Mouse (Mus musculus): ENCODE results near the gene Arsg. TPM values are rescaled to one million over a fixed set of nuclear protein-coding genes. Genes with fewer than 3 reads are reported as not detected.

Gene Arsg
- polyA plus RNA-seq, 1 experiment from 2014 or later = 6.5 TPM

DNA sequence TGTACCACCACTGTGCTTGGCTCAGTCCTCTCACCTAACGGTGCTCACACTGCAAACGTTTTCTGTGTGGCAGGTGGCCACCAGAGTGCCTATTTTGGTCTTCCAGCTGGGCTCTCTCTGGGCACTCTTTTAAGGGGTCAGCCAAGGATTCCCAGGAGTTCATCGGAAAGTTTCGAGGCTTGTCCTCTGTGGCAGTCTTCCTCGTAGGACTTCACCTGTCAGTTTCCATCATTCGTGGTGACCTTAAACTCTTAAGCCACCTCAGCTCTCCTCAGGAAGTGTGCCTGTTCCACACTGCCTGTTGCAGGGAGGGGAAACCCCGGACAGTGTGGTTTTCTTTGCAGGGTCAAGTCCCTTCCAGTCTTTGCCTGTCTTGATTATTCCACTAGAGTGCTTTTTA lies 96.6 kb downstream of the Arsg start:
- no peak for ATAC-seq (ENCODE audit: low FRiP score, low TSS enrichment)
- Histone ChIP-seq H3K36me3 (ENCODE audit: insufficient read depth, low read length) (no peaks in the 10 kb centered on the region), H3K9me3 (ENCODE audit: low read length) (no peaks in the 10 kb centered on the region), H3K27me3 (ENCODE audit: insufficient read depth, low read length) (no peaks in the 10 kb centered on the region), H3K4me2 (replicated peaks; ENCODE audit: low read depth, low read length) (no peak overlapping the region), H3K27ac (ENCODE audit: low read length) (no peak overlapping the region), H3K4me1 (ENCODE audit: insufficient read depth, low read length) (no peaks in the 10 kb centered on the region), H3K4me3 (ENCODE audit: low read length) (no peak overlapping the region), H3K9ac (replicated peaks; ENCODE audit: low read length) (no peak overlapping the region)
- WGBS = 65% methylated on average over 7 of the region's 7 CpGs

- 81% methylated on average over 11 of the region's 11 CpGs for WGBS
- Histone ChIP-seq H3K4me2 (replicated peaks; ENCODE audit: low read depth, low read length) (no peak overlapping the region), H3K9ac (replicated peaks; ENCODE audit: low read length) (no peak overlapping the region), H3K9me3 (ENCODE audit: low read length) (no peaks in the 10 kb centered on the region), H3K36me3 (ENCODE audit: insufficient read depth, low read length) (no peaks in the 10 kb centered on the region), H3K4me1 (ENCODE audit: insufficient read depth, low read length) (no peaks in the 10 kb centered on the region), H3K27ac (ENCODE audit: low read length) (no peak overlapping the region), H3K27me3 (ENCODE audit: insufficient read depth, low read length) (no peaks in the 10 kb centered on the region), H3K4me3 (ENCODE audit: low read length) (no peak overlapping the region)
- no peak for ATAC-seq (ENCODE audit: low FRiP score, low TSS enrichment)
Observed at GRCm38 (mm10) chr11:109572051-109572450, 98.9 kb downstream of the Arsg start.

- WGBS = 98% methylated on average over 2 of the region's 2 CpGs
- Histone ChIP-seq H3K9me3 (ENCODE audit: low read length) (no peaks in the 10 kb centered on the region), H3K27me3 (ENCODE audit: insufficient read depth, low read length) (no peaks in the 10 kb centered on the region), H3K4me2 (replicated peaks; ENCODE audit: low read depth, low read length) (no peak overlapping the region), H3K36me3 (ENCODE audit: insufficient read depth, low read length) (peaks cover 7% of the 10 kb centered on the region), H3K4me1 (ENCODE audit: insufficient read depth, low read length) (no peaks in the 10 kb centered on the region), H3K27ac (ENCODE audit: low read length) (no peak overlapping the region), H3K9ac (replicated peaks; ENCODE audit: low read length) (no peak overlapping the region), H3K4me3 (ENCODE audit: low read length) (no peak overlapping the region)
- no peak for ATAC-seq (ENCODE audit: low FRiP score, low TSS enrichment)
Observed at GRCm38 (mm10) chr11:109574604-109575003, 101.4 kb downstream of the Arsg start.

- Histone ChIP-seq H3K4me1 (ENCODE audit: insufficient read depth, low read length) (no peaks in the 10 kb centered on the region), H3K9ac (replicated peaks; ENCODE audit: low read length) (no peak overlapping the region), H3K4me2 (replicated peaks; ENCODE audit: low read depth, low read length) (no peak overlapping the region), H3K36me3 (ENCODE audit: insufficient read depth, low read length) (peaks cover 13% of the 10 kb centered on the region), H3K9me3 (ENCODE audit: low read length) (no peaks in the 10 kb centered on the region), H3K27ac (ENCODE audit: low read length) (no peak overlapping the region), H3K27me3 (ENCODE audit: insufficient read depth, low read length) (no peaks in the 10 kb centered on the region), H3K4me3 (ENCODE audit: low read length) (no peak overlapping the region)
- ATAC-seq (ENCODE audit: low FRiP score, low TSS enrichment) = no peak
- 59% methylated on average over 6 of the region's 6 CpGs for WGBS
Observed at GRCm38 (mm10) chr11:109575832-109576231, 102.7 kb downstream of the Arsg start.

GRCm38 (mm10) chr11:109578536-109578935 lies 105.4 kb downstream of the Arsg start:
- ATAC-seq (ENCODE audit: low FRiP score, low TSS enrichment) = no peak

DNA sequence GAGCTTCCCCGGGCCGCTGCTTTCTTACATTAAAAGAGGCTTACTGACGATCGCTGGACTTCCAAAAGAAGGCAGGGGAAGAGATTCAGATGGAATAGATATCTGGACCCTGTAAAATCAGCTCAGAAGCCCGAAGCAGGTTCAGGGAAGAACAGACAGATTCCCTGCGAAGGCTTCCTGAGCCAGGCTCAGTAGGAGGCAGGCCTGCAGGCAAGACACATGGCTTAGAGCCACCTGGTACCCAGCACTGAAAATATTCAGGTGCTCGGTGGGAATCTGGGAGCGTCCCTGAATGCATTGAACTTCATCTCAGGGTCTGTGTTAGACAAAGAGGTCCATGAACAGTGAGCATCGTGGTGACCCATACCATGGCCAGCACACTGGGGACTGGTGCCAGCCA lies 106.8 kb downstream of the Arsg start:
- H3K4me3 ChIP-seq (ENCODE audit: low read length) = no peak overlapping the region
- 92% methylated on average over 9 of the region's 9 CpGs for WGBS
- H3K27me3 ChIP-seq (ENCODE audit: insufficient read depth, low read length) = no peaks in the 10 kb centered on the region
- no peaks in the 10 kb centered on the region for H3K4me1 ChIP-seq (ENCODE audit: insufficient read depth, low read length)
- no peak overlapping the region for H3K9ac ChIP-seq (replicated peaks; ENCODE audit: low read length)
- peaks cover 18% of the 10 kb centered on the region for H3K36me3 ChIP-seq (ENCODE audit: insufficient read depth, low read length)
- H3K27ac ChIP-seq (ENCODE audit: low read length) = no peak overlapping the region
- no peak overlapping the region for H3K4me2 ChIP-seq (replicated peaks; ENCODE audit: low read depth, low read length)
- no peak for ATAC-seq (ENCODE audit: low FRiP score, low TSS enrichment)
- H3K9me3 ChIP-seq (ENCODE audit: low read length) = no peaks in the 10 kb centered on the region

More at GRCm38 (mm10) chr11:109578536-109578935, 105.4 kb downstream of the Arsg start:
- no peaks in the 10 kb centered on the region for H3K27me3 ChIP-seq (ENCODE audit: insufficient read depth, low read length)
- H3K9ac ChIP-seq (replicated peaks; ENCODE audit: low read length) = no peak overlapping the region
- H3K9me3 ChIP-seq (ENCODE audit: low read length) = no peaks in the 10 kb centered on the region
- no peak overlapping the region for H3K4me3 ChIP-seq (ENCODE audit: low read length)
- peaks cover 13% of the 10 kb centered on the region for H3K36me3 ChIP-seq (ENCODE audit: insufficient read depth, low read length)
- no peaks in the 10 kb centered on the region for H3K4me1 ChIP-seq (ENCODE audit: insufficient read depth, low read length)
- 75% methylated on average over 3 of the region's 3 CpGs for WGBS
- no peak overlapping the region for H3K27ac ChIP-seq (ENCODE audit: low read length)
- no peak overlapping the region for H3K4me2 ChIP-seq (replicated peaks; ENCODE audit: low read depth, low read length)

DNA sequence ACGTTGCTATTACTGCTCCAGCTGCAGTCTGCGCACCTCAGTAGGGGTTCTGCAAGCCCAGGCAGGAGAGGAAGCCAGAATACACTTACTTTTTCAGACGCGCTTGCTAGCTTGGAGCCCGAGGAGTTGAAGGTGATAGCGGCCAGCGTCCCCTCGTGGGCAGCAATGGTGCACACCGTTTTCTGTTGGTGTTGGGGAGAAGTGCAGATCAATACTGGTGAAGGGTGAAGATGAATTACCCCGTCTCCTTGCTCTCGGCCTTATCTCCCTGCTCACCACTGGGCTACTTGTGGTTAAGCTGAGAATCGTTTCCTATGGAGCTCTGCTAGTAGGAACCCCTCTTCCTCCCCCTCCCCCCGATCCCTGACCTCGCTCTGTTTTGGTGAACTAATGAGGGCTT lies 110.8 kb downstream of the Arsg start:
- no peak overlapping the region for H3K9ac ChIP-seq (replicated peaks; ENCODE audit: low read length)
- H3K9me3 ChIP-seq (ENCODE audit: low read length) = no peaks in the 10 kb centered on the region
- H3K27ac ChIP-seq (ENCODE audit: low read length) = no peak overlapping the region
- H3K36me3 ChIP-seq (ENCODE audit: insufficient read depth, low read length) = peaks cover 17% of the 10 kb centered on the region
- H3K27me3 ChIP-seq (ENCODE audit: insufficient read depth, low read length) = no peaks in the 10 kb centered on the region
- 86% methylated on average over 14 of the region's 14 CpGs for WGBS
- H3K4me2 ChIP-seq (replicated peaks; ENCODE audit: low read depth, low read length) = no peak overlapping the region
- H3K4me3 ChIP-seq (ENCODE audit: low read length) = no peak overlapping the region
- 0 out of 2 replicates have a peak, but pooled peaks cover 6% of the 10 kb centered on the region for H3K4me1 ChIP-seq (ENCODE audit: insufficient read depth, low read length)
- ATAC-seq (ENCODE audit: low FRiP score, low TSS enrichment) = no peak

DNA sequence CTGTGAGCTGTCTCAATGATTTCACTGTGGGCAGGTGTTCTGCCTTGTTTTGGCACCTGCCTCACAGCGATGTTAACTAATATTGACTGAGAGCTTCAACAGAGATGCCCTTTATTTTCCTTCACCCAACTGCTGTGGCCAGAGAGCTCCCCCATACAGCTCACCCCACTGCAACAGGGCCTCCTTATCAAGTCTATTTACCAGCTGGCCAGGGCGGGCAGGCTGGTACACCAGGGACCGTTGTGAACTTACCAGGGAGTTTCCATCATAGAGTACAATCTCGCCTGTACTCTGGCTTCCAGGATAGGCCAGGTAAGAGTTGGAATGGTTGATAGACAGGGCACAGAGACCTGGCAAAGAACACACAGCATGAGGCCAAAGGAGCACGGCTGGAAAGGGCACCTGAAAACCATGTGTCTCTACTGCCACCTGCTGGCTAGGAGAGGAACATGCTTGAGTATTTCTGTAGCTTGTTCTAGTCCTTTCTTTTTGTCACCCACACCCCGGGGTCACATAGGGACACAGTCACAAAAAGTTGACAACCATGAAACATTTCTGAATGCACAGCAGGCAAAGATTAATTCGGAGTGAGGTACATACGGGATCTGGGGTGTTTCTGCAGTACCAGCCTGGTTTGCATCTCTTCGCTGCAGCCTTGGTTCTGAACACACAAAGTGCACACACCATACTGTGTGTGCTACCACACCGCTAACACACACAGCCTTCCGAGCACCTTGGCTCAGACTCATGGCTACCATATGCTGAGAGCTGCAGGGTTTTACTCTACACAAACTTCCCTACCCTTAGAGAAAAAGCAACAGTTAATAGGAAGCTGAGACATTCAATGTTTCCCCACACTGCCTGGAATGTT lies 111.9 kb downstream of the Arsg start:
- H3K27me3 ChIP-seq (ENCODE audit: insufficient read depth, low read length) = no peaks in the 10 kb centered on the region
- H3K27ac ChIP-seq (ENCODE audit: low read length) = no peak overlapping the region
- no peak overlapping the region for H3K9ac ChIP-seq (replicated peaks; ENCODE audit: low read length)
- 48% methylated on average over 11 of the region's 11 CpGs for WGBS
- peaks cover 6% of the 10 kb centered on the region for H3K36me3 ChIP-seq (ENCODE audit: insufficient read depth, low read length)
- H3K4me2 ChIP-seq (replicated peaks; ENCODE audit: low read depth, low read length) = no peak overlapping the region
- 0 out of 2 replicates have a peak, but pooled peaks cover 6% of the 10 kb centered on the region for H3K4me1 ChIP-seq (ENCODE audit: insufficient read depth, low read length)
- no peak for ATAC-seq (ENCODE audit: low FRiP score, low TSS enrichment)
- H3K9me3 ChIP-seq (ENCODE audit: low read length) = no peaks in the 10 kb centered on the region
- no peak overlapping the region for H3K4me3 ChIP-seq (ENCODE audit: low read length)

DNA sequence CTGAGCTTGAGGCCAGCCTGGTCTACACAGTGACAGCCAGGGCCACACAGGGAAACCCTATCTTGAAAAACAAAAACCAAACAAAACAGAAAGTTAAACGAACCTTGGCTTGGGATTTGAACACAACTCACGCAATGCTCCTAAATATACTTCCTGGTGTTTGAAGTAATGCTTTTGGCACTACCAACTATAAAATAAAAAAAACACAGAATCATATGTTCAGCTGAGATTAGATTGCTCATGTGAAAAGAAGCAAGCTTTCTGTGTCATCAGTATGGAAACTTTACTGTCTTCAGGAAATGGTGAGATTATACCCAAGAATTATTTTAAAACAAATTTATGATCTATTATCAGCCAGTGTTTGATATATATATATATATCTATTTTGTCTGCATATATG lies 113.2 kb downstream of the Arsg start:
- no peak overlapping the region for H3K4me3 ChIP-seq (ENCODE audit: low read length)
- no peaks in the 10 kb centered on the region for H3K9me3 ChIP-seq (ENCODE audit: low read length)
- WGBS = 60% methylated on average over 2 of the region's 2 CpGs
- H3K4me1 ChIP-seq (ENCODE audit: insufficient read depth, low read length) = 0 out of 2 replicates have a peak, but pooled peaks cover 6% of the 10 kb centered on the region
- no peaks in the 10 kb centered on the region for H3K27me3 ChIP-seq (ENCODE audit: insufficient read depth, low read length)
- H3K27ac ChIP-seq (ENCODE audit: low read length) = no peak overlapping the region
- no peak overlapping the region for H3K9ac ChIP-seq (replicated peaks; ENCODE audit: low read length)
- no peak for ATAC-seq (ENCODE audit: low FRiP score, low TSS enrichment)
- no peak overlapping the region for H3K4me2 ChIP-seq (replicated peaks; ENCODE audit: low read depth, low read length)
- peaks cover 5% of the 10 kb centered on the region for H3K36me3 ChIP-seq (ENCODE audit: insufficient read depth, low read length)

- ATAC-seq (ENCODE audit: low FRiP score, low TSS enrichment) = no peak
- WGBS = 50% methylated on average over 13 of the region's 13 CpGs
- Histone ChIP-seq H3K4me2 (replicated peaks; ENCODE audit: low read depth, low read length) (no peak overlapping the region), H3K4me3 (ENCODE audit: low read length) (no peak overlapping the region), H3K36me3 (ENCODE audit: insufficient read depth, low read length) (peaks cover 5% of the 10 kb centered on the region), H3K4me1 (ENCODE audit: insufficient read depth, low read length) (0 out of 2 replicates have a peak, but pooled peaks cover 6% of the 10 kb centered on the region), H3K9ac (replicated peaks; ENCODE audit: low read length) (no peak overlapping the region), H3K9me3 (ENCODE audit: low read length) (no peaks in the 10 kb centered on the region), H3K27me3 (ENCODE audit: insufficient read depth, low read length) (no peaks in the 10 kb centered on the region), H3K27ac (ENCODE audit: low read length) (no peak overlapping the region)
Observed at GRCm38 (mm10) chr11:109587019-109587418, 113.8 kb downstream of the Arsg start.

Measured in kidney, embryonic 16.5 days (tissue).